13 mouse cellular contexts compared by ENCODE assay signal in the genomic region with DNA sequence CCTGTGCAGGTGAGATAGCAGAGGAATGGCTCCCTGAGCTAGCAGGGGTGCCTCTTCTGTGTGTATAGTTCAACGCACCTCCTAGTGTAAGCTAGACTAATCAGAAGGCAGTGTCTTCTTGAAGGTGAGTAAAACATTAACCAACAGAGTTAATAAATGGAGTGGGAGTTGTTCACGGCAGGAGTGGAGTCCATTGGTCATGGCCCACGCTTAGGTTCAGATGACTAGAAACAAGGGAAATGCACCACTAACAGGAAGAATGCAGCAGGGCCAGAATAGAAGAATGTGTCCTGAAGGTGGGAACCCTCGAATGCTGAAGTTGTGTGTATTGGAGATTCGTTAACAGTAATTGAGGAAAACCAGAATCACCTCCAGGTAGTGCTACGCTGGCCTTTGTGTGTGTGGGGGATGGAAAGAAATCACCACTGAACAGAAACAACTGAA. TPM values are rescaled to one million over a fixed set of nuclear protein-coding genes. Genes with fewer than 3 reads are reported as not detected.
DNase-seq lines count a peak whose midpoint lies in the region; ATAC-seq and TF ChIP-seq lines count a peak whose summit lies in the region.
"Had no signal": no experiment of that assay in that cellular context is flagged by ENCODE, and none has a peak within 500 bp of the region (broad histone marks: within the 10 kb centered on the region; RNA-seq: fewer than 3 reads in every experiment).

No protein-coding gene starts in this region.

- no peak overlapping the region for H3K9ac ChIP-seq in lung, postnatal 0 days (replicated peaks; ENCODE audit: low read depth)
- H3K9ac ChIP-seq in stomach, embryonic 16.5 days (ENCODE audit: low read length), result no peak overlapping the region
- no peak overlapping the region for H3K9ac ChIP-seq in heart, embryonic 12.5 days

- no peak overlapping the region for H3K4me3 ChIP-seq in lung, postnatal 0 days (ENCODE audit: low read depth, low read length)
- no peak overlapping the region for H3K4me3 ChIP-seq in stomach, embryonic 16.5 days (replicated peaks; ENCODE audit: low read length)
- H3K4me3 ChIP-seq in heart, embryonic 12.5 days, result no peak overlapping the region

- TF ChIP-seq CTCF in lung, postnatal 0 days (IDR thresholded peaks at IDR 0.05), result 0 out of 2 replicates have a peak, but pooled peaks have one; percentile 1

- peaks cover 11% of the 10 kb centered on the region; the same call in 1 of the 2 replicates for H3K4me1 ChIP-seq in lung, postnatal 0 days (ENCODE audit: insufficient read depth, low read depth, low read length)
- peaks cover 6% of the 10 kb centered on the region for H3K4me1 ChIP-seq in stomach, embryonic 16.5 days (ENCODE audit: control insufficient read depth, insufficient read depth, low read length)
- peaks cover 3% of the 10 kb centered on the region; the same call in 1 of the 2 replicates for H3K4me1 ChIP-seq in heart, embryonic 12.5 days (replicated peaks)

- no peaks in the 10 kb centered on the region for H3K9me3 ChIP-seq in lung, postnatal 0 days (ENCODE audit: low read length)
- H3K9me3 ChIP-seq in stomach, embryonic 16.5 days (replicated peaks; ENCODE audit: control insufficient read depth, low read length), result no peaks in the 10 kb centered on the region
- H3K9me3 ChIP-seq in heart, embryonic 12.5 days (replicated peaks), result no peaks in the 10 kb centered on the region

- TF ChIP-seq EP300 in lung, postnatal 0 days (IDR thresholded peaks at IDR 0.05), result no peak

- peak; percentile 49 for DNase-seq in lung, postnatal 0 days (ENCODE audit: low spot score)
- DNase-seq in lung, postnatal 14 days, result no peak
- DNase-seq in kidney, adult 18-20 months, result peak; percentile 74
- DNase-seq in kidney, postnatal 4 days, result peak; percentile 25 to 57
- DNase-seq in layer of hippocampus, adult 9-10 months (ENCODE audit: low spot score), result no peak
- no peak for DNase-seq in ovary, postnatal 10 days (ENCODE audit: low spot score)
- DNase-seq: B cell, adult 2 months; heart, postnatal 14 days; right cerebral cortex, postnatal 25 days had no signal

- H3K27ac ChIP-seq in lung, postnatal 0 days (ENCODE audit: low read length), result 0 out of 2 replicates have a peak overlapping the region, but pooled peaks have one; percentile 38
- peak overlapping the region; percentile 64 for H3K27ac ChIP-seq in stomach, embryonic 16.5 days (ENCODE audit: low read length)
- no peak overlapping the region for H3K27ac ChIP-seq in heart, embryonic 12.5 days (ENCODE audit: poor library complexity, severe bottlenecking)

- 60% methylated on average over 6 of the region's 6 CpGs for WGBS in lung, postnatal 0 days
- 60% methylated on average over 6 of the region's 6 CpGs for WGBS in stomach, embryonic 16.5 days
- 85% methylated on average over 6 of the region's 6 CpGs for WGBS in heart, embryonic 12.5 days

- no peaks in the 10 kb centered on the region for H3K27me3 ChIP-seq in lung, postnatal 0 days (replicated peaks; ENCODE audit: insufficient read depth, low read length)
- H3K27me3 ChIP-seq in stomach, embryonic 16.5 days (ENCODE audit: control insufficient read depth, insufficient read depth, low read length), result no peaks in the 10 kb centered on the region
- H3K27me3 ChIP-seq in heart, embryonic 12.5 days (replicated peaks), result no peaks in the 10 kb centered on the region

- H3K4me2 ChIP-seq in lung, postnatal 0 days (replicated peaks; ENCODE audit: low read depth, low read length), result peak overlapping the region; percentile 14; the same call in 1 of the 2 replicates
- H3K4me2 ChIP-seq in stomach, embryonic 16.5 days (ENCODE audit: low read depth, low read length), result 0 out of 2 replicates have a peak overlapping the region, but pooled peaks have one; percentile 11
- no peak overlapping the region for H3K4me2 ChIP-seq in heart, embryonic 12.5 days

- peak; percentile 32; the same call in 1 of the 2 replicates for ATAC-seq in lung, postnatal 0 days
- ATAC-seq in stomach, embryonic 16.5 days (ENCODE audit: insufficient read depth, low FRiP score), result peak; percentile 77
- no peak for ATAC-seq in heart, embryonic 12.5 days (ENCODE audit: insufficient number of reproducible peaks, low FRiP score)

- peaks cover 12% of the 10 kb centered on the region for H3K36me3 ChIP-seq in lung, postnatal 0 days (ENCODE audit: insufficient read depth, low read length)
- H3K36me3 ChIP-seq in stomach, embryonic 16.5 days (ENCODE audit: control insufficient read depth, insufficient read depth, low read length), result no peaks in the 10 kb centered on the region
- H3K36me3 ChIP-seq in heart, embryonic 12.5 days, result peaks cover 28% of the 10 kb centered on the region

RNA-seq across cellular contexts. Expression of a gene that starts 4.2 kb away (rescaled TPM):
- polyA plus RNA-seq in lung, postnatal 0 days (2015; fragmentation: Nextera tagmentation; extraction: Ambion mirVana), result 8.1 and 8.2 TPM in 2 replicates
- polyA plus RNA-seq in stomach, embryonic 16.5 days (2015; fragmentation: Nextera tagmentation; extraction: Ambion mirVana), result 16.5 and 17.7 TPM in 2 replicates
- polyA plus RNA-seq in heart, embryonic 12.5 days (2016; fragmentation: Nextera tagmentation; extraction: Ambion mirVana), result 15.7 and 15.9 TPM in 2 replicates

RNA-seq across cellular contexts. Expression of a gene that starts 27.6 kb away (rescaled TPM):
- 32.1 and 35.1 TPM in 2 replicates for polyA plus RNA-seq in lung, postnatal 0 days (2015; fragmentation: Nextera tagmentation; extraction: Ambion mirVana)
- 44.2 and 45.5 TPM in 2 replicates for polyA plus RNA-seq in stomach, embryonic 16.5 days (2015; fragmentation: Nextera tagmentation; extraction: Ambion mirVana)
- 37.6 and 38.1 TPM in 2 replicates for polyA plus RNA-seq in heart, embryonic 12.5 days (2016; fragmentation: Nextera tagmentation; extraction: Ambion mirVana)

RNA-seq across cellular contexts. Expression of a gene that starts 36.1 kb away (rescaled TPM):
- polyA plus RNA-seq in lung, postnatal 0 days (2015; fragmentation: Nextera tagmentation; extraction: Ambion mirVana), result not detected in 2 replicates
- not detected in 2 replicates for polyA plus RNA-seq in stomach, embryonic 16.5 days (2015; fragmentation: Nextera tagmentation; extraction: Ambion mirVana)
- polyA plus RNA-seq in heart, embryonic 12.5 days (2016; fragmentation: Nextera tagmentation; extraction: Ambion mirVana), result not detected in 2 replicates
- polyA plus RNA-seq: frontal cortex, adult 2 months; gonadal fat pad, adult 2 months had no signal

Comparison
In these comparisons a context has a peak if more than half of its experiments do, and no peak if none do; other contexts are left out.
1. DNase-seq: peak in lung, postnatal 0 days (single experiment), kidney, adult 18-20 months (single experiment) and kidney, postnatal 4 days (2 of 2); none in lung, postnatal 14 days (single experiment), layer of hippocampus, adult 9-10 months (single experiment) and ovary, postnatal 10 days (single experiment).